Mouse (Mus musculus): ENCODE measurements around the gene Oit3.

Oit3 gene

GRCm38 (mm10) chr10:59441735-59442134 is at the start of gene Oit3:
Gene Oit3 (minus strand): TSS chr10:59441778.
- no peak for DNase-seq

GRCm38 (mm10) chr10:59490920-59491319 is 49.3 kb upstream of the Oit3 start:
- no peak for DNase-seq

GRCm38 (mm10) chr10:59489411-59489810 is 47.8 kb upstream of the Oit3 start:
- DNase-seq: no peak

- no peak for DNase-seq
These were observed 45.8 kb upstream of the Oit3 start for GRCm38 (mm10) chr10:59487351-59487750.

- DNase-seq: no peak
These were observed 42.7 kb upstream of the Oit3 start for GRCm38 (mm10) chr10:59484318-59484717.

- DNase-seq: no peak
These were observed 39.8 kb upstream of the Oit3 start for GRCm38 (mm10) chr10:59481381-59481780.

- DNase-seq: no peak
These were observed 28.9 kb upstream of the Oit3 start for GRCm38 (mm10) chr10:59470451-59470850.

GRCm38 (mm10) chr10:59467297-59467696 is 25.7 kb upstream of the Oit3 start:
- DNase-seq: no peak

- no peak for DNase-seq
These were observed 25.0 kb upstream of the Oit3 start for GRCm38 (mm10) chr10:59466626-59467025.

GRCm38 (mm10) chr10:59465546-59465945 is 24.0 kb upstream of the Oit3 start:
- DNase-seq: no peak

GRCm38 (mm10) chr10:59462307-59462706 is 20.7 kb upstream of the Oit3 start:
- DNase-seq: no peak

GRCm38 (mm10) chr10:59459767-59460166 is 18.2 kb upstream of the Oit3 start:
- no peak for DNase-seq

GRCm38 (mm10) chr10:59454631-59455030 is 13.1 kb upstream of the Oit3 start:
- no peak for DNase-seq

- DNase-seq: no peak
These were observed 10.3 kb upstream of the Oit3 start for GRCm38 (mm10) chr10:59451839-59452238.

GRCm38 (mm10) chr10:59447546-59447945 is 6.0 kb upstream of the Oit3 start:
- DNase-seq: no peak

- no peak for DNase-seq
These were observed 5.4 kb upstream of the Oit3 start for GRCm38 (mm10) chr10:59446911-59447437.

- no peak for DNase-seq
These were observed 3.1 kb upstream of the Oit3 start for GRCm38 (mm10) chr10:59444635-59445034.

GRCm38 (mm10) chr10:59444106-59444505 is 2.5 kb upstream of the Oit3 start:
- DNase-seq: no peak

- DNase-seq: no peak
These were observed 1.6 kb upstream of the Oit3 start for GRCm38 (mm10) chr10:59443212-59443611.

GRCm38 (mm10) chr10:59440177-59440576 is 1.4 kb downstream of the Oit3 start:
- no peak for DNase-seq

GRCm38 (mm10) chr10:59439508-59439931 is 2.1 kb downstream of the Oit3 start:
- DNase-seq: no peak

GRCm38 (mm10) chr10:59438651-59439050 is 2.9 kb downstream of the Oit3 start:
- no peak for DNase-seq

- DNase-seq: no peak
These were observed 5.8 kb downstream of the Oit3 start for GRCm38 (mm10) chr10:59435746-59436145.

- DNase-seq: no peak
These were observed 10.8 kb downstream of the Oit3 start for GRCm38 (mm10) chr10:59430701-59431218.

GRCm38 (mm10) chr10:59429448-59430135 is 12.0 kb downstream of the Oit3 start:
- no peak for DNase-seq

All from spleen, adult 18-20 months (tissue).